Mouse (Mus musculus): ENCODE results near the gene Pgls.
A peak's percentile ranks its signal among the peaks of the same experiment; 100 is the strongest.

Gene Pgls

DNA sequence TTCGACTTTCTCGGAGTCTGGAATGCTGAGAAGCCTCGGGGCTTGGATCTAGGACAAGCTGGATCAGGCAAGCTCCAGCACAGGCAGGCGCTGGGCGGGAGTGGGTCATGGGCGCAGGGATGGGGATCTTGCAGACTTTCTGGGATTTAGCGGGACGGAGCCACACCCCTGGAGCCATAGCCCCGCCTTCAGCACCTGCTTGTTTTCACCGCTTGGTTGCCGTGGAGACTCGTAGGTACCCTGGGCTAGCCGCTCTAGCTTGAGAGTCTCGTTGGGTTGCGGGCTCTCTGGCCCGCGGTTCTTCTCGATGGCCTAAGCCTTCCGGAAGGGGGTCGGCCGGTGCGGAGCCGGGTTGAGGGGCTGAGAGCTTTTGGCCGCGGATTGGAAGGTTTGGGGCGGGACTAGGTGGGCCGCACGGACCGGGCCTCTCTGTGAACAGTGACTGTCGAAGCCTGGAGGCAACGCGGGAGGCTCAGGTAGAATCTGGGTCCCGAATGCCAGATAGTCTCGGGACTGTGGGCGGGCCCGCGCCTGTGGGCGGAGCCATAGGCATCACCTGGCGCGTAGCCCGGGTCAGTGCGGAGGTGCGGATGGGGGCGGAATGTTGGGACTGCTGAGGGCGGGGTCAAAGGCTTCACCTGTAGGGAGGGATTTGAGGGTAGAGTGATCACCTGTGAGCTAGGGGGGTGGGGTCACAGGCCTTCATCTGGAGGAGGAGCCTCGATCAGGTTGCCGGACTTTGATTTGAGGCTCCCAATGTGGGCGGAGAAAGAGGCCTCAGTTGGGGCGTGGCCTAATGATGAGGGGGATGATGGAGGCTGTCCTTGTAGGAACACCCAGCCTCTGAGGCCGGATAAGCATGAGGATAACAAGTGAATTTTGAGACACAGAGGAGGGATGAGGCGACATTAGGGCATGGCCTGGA is 22.3 kb upstream of the Pgls start:
- peak; percentile 86 to 91 for DNase-seq (ENCODE audit: low spot score in 2 of 2)

DNA sequence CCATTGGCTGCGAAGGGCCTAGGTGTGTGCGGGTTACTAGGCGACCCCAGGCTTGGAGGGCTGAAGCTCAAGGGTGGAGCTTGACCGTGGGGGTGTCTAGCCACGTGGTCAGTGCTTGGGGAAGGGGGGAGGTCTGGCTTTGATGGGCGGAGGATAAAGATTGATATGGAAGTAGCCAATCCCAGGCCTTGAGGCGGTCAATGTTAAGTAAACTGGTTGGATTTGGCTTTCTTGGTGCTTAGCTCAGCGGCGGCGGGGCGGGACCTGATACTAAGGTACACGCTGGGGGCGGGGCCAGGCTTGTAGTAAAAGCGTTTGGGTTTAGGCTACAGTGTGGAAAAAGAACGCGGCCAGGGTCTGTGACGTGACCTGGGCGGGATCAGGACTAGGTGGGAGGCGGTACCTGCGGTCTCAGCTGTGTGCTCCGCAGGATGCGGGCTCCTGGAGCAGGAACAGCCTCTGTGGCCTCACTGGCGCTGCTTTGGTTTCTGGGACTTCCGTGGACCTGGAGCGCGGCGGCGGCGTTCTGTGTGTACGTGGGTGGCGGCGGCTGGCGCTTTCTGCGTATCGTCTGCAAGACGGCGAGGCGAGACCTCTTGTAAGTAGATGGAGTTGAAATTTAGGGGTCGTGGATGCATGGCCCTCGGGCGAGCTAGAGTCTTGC is 21.6 kb upstream of the Pgls start:
- DNase-seq (ENCODE audit: low spot score in 2 of 2): peak; percentile 97 to 98

DNA sequence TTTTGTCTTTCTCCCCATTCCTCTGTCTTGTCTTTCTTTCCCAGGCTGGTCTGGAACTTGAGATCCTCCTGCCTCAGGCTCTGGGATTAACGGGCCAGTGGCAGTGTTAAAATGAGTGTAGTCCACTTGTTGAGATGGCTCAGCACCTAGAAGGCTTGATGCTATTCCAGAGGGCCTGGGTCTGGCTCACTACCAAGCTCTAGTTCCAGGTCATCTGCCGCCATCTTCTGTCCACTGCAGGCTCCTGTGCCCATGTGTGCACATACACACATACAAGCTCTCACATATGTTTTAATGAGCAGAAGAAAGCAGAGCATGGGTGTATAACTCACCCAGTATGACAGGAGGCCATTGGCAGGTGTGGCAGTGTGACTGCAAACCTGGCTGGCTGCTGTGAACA is 19.9 kb upstream of the Pgls start:
- no peak for DNase-seq (ENCODE audit: low spot score in 2 of 2)

DNA sequence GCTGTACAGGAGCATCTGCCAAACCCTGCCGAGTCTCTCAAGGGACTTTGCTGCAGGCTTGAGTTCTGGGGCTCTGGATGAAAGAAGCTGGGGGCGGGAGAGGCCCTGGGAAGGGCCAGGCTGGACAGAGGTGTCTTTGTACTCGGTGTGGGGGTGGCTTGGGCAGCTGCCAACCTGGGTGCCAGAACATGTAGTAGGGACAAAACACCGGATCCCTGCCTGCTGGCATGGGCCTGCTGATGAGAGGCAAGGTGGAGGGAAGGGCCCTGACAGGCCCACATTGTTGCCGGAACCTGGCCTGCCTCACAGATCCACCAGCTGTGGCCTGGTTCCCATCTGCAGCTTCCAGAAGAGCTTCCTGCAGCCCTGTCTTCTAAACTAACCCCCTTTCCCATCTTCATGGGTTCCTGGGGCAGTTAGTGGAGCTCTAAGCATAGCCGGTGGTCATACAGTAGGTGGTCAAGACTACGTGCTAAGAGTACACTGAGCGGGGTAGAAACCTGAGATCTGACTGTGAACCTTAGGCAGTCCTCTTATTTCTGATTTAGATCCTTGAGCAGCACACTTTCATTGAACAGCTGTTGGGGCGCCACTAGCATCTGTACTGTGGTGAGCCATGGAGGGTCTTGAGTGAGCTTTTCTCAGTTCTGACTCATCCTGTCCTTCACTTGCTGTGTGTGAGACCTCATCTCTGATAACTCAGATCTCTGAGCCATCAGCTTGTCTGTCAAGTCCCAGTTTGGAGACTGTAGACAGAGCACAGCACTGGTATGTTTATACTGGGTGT is 18.9 kb upstream of the Pgls start:
- DNase-seq (ENCODE audit: low spot score in 2 of 2): peak; percentile 82 to 84

DNA sequence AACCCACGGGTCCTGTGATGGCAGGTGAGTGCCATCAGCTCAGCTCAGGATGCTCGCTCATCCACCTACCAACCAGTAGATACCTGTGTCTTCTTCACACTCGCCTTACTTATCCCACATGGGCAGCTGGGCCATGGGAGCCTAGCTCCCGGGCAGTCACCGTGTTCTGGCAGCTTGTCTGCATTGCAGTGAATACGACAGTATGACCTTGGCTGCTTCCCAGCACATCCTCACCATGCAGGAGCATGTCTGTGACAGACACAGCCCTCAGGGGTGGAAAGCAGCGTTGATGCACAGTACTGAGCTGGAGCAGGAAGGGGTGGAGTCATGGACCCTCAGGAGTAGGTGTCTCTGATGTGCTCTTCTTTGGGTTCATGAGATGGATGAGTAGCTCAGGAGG is 17.6 kb upstream of the Pgls start:
- no peak for DNase-seq (ENCODE audit: low spot score in 2 of 2)

DNA sequence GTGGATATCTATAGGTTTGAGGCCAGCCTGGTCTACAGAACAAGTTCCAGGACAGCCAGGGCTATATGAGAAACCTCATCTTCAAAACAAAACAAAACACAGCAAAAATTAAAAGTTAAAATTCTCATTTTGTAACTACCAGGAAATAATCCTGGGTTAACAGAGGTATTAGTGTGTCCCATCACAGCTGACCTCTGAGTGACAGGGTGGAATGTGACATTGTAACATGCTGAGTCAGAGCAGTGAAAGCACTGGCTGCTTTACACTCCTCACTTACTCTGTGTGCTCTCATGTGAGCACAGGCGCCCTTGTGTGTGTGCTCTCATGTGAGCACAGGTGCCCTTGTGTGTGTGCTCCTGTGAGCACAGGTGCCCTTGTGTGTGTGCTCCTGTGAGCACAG is 17.0 kb upstream of the Pgls start:
- DNase-seq (ENCODE audit: low spot score in 2 of 2): no peak

DNA sequence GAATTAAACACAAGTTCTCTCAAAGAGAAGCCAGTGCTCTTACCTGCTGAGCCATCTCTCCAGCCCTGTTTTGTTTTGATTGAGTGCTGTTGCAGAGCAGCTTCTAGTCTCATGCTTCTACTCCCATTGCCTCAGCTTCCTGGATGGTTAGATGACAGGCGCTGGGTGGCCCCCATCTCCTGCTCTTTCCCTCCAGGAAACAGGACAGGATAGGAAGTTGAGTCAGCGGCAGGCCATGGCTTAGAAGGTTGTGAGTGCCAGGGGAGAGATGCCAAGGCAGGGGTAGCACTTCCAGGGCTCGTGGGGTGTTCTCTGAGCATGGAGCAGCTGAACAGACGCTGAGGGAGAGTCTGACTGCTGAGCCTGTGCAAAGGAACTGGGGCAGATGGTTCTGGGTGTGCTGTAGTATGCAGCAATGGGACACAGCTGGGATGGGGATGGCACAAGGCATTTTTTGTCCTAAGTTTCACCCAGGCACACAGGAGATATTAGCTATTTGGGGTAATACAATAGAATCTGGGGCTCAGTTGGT is 14.1 kb upstream of the Pgls start:
- no peak for DNase-seq (ENCODE audit: low spot score in 2 of 2)

DNA sequence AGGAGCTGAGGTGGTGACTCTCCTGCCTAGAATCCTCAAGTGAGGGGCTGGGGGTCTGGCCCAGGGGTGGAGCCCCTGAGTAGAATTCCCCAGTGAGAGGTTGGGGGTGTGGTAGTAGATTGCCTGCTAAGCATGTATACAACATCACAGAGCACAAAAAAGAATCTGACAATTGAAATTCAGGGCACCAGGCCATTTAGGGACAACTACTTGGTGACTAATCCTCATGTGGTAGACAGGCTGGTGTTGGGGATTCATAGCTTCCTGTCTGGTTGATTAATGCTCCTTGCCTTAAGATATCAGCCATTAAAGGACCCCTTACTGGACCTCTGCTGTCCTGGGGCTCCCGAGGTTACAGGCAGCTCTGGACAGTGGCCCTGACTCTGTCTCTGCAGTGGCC is 13.0 kb upstream of the Pgls start:
- DNase-seq (ENCODE audit: low spot score in 2 of 2): no peak

DNA sequence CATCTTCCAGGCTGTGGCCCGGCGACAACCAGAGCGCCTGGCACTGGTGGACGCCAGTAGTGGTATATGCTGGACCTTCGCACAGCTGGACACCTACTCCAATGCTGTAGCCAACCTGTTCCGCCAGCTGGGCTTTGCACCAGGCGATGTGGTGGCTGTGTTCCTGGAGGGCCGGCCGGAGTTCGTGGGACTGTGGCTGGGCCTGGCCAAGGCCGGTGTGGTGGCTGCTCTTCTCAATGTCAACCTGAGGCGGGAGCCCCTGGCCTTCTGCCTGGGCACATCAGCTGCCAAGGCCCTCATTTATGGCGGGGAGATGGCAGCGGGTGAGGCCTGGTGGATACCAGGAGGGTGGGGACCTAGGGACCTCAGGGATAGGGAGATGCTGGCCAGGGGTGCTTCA is 12.5 kb upstream of the Pgls start:
- DNase-seq (ENCODE audit: low spot score in 2 of 2): no peak

DNA sequence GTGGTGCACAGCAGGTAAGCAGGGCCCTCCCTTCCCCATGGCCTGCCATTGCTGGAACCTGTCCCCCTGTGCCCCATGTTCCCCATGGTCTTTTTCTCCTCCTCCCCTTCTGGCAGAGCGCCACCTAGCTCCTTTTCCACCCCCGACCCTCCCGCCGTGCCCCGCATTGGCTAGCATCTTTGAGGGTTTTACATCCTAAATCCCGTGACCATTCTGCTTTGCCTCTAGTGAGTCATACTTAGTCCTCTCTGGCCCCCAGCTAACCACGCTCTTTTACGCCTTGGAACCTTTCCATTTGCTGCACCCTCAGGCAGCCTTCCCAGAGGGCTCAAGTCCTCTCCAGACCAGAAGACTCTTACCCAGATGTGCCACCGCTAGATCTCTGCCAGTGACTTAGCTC is 11.8 kb upstream of the Pgls start:
- no peak for DNase-seq (ENCODE audit: low spot score in 2 of 2)

DNA sequence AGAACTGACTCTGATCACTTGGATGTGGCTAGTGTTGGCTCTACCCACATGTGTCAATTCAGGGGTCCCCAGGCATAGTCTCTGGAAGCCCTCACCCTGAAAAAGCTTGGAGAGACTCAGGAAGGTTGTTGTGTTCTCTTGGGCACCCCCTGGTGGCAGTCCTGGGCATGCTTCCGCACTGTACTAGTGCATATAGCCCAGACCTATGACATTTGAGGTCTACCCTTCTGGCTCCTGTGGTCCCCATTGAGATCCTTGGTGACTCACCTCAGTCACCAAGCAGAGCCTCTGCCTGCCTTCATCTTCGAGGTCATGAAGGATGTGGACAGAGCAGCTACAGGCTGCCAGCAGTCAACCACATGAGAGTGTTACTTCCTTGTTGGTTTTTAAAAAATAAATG is 5.1 kb upstream of the Pgls start:
- no peak for DNase-seq (ENCODE audit: low spot score in 2 of 2)

DNA sequence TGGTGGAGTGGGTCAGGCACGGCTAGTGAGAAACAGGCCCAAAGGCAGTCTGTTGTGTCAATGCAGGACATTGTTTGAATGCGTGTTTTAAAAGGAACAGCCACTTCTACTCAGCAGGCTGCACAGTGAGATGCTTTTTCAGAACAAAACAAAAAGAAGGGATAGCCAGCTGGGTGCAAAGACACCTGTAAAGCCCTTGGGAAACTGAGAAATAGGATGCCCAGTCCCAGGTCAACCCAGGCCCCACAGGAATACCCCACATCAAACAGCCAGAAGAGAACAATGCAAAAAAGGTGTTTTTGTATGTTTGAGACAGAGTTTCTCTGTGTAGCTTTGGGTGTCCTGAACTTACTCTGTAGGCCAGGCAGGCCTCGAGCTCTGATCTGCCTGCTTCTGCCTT is 3.2 kb upstream of the Pgls start:
- no peak for DNase-seq (ENCODE audit: low spot score in 2 of 2)

DNA sequence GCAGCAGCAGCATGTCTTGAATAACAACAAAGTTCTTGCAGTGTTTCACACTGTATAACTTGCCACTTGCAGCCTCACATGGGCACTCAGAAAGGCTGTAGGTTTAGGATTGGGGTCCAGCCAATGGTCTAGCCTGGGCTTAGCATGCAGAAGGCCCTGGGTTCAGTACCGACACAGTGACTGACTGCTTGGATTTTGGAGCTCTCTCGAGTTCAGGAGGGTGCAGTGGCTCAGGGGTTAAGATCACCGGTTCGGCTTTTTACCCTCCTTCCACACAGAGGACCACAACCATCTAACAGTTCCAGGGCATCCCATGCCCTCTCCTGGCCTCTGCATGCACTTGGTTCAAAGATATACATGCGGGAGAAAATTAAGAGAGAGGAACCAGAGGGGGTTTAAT is 959 bp upstream of the Pgls start:
- no peak for DNase-seq (ENCODE audit: low spot score in 2 of 2)

DNA sequence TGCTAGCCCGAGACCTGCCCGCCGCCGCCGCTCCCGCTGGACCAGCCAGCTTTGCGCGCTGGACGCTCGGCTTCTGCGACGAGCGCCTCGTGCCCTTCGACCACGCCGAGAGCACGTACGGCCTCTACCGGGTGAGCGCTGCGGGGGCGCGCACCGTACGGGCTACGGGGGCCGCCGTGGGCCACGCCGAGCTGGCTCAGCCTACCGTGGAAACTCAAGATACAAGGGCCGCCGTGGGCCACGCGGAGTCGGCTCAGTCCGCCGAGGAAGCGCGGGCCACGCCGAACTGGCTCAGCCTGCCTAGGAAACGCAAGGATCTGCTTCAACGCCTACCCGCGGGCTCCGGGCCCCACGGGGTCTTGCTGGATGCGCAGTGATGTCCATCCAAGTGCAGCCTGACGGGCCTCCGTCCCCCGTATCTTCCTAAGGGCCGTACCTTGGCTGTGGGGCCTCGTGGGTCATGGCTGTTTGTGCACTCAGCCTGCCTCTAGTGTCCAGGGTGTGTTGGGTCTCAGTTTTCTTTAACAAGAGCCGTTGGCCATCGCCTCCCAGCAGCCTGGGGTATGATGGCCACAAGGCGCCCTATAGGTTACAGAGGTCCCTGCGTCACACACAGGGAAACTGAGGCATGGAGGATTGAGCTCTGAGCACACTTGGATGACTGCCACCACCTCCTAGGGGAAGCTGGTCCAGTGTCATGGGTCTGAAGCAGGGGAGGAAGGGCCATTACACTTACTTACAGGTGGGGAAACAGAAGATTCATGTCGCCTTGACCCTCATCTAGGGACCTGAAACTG is 596 bp downstream of the Pgls start:
- DNase-seq (ENCODE audit: low spot score in 2 of 2): peak; percentile 90 to 92

DNA sequence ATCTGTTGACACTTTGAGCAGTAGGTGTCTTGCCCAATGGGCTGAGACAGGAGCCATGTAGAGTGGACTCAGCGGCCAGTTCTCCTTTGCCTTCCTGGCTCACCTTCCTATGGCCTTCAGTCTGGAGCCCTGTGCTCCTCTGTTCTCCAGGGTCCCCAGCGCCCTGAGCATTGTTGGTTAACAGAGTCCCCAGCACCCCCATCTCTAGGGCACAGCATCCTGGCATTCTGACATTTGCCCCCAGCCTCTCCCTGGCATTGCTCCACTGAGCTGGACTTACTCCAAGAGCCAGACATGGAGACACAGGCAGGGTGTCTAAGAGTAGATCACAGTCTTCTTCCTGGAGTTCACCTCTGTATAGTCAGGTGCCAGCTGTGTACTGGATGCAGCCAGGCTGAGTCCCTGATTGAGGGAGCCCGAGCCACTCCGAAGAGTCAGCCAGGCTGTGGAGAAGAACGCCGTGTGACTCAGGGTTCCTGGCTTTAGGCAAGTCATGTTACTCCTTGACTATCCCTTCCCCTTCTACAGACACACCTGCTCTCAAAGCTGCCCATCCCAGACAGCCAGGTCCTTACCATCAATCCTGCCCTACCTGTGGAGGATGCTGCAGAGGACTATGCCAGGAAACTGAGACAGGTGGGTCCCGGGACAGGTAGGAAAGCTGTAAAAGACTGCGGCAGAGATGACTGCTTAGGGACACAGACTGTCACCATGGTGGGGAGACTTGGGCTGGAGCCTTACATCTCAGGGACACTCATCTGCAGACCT is 1.8 kb downstream of the Pgls start:
- no peak for DNase-seq (ENCODE audit: low spot score in 2 of 2)

DNA sequence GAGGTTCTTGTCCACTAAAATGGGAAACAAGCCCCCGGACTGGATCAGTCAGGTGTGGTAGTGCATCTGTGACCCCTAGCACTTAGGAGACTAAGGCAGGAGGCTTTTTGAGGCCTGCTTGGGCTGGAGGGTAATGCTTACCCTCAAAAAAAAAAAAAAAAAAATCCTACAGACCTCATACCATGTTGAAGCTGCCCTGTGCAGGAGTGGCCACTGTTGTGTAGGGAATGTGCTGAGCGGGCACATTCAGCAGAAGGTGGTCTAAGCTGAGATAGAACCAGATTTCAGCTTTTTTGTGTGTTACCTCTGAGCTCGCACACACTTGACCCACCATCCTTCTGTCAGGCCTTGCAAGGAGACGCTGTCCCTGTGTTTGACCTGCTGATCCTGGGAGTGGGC is 2.3 kb downstream of the Pgls start:
- DNase-seq (ENCODE audit: low spot score in 2 of 2): no peak

DNA sequence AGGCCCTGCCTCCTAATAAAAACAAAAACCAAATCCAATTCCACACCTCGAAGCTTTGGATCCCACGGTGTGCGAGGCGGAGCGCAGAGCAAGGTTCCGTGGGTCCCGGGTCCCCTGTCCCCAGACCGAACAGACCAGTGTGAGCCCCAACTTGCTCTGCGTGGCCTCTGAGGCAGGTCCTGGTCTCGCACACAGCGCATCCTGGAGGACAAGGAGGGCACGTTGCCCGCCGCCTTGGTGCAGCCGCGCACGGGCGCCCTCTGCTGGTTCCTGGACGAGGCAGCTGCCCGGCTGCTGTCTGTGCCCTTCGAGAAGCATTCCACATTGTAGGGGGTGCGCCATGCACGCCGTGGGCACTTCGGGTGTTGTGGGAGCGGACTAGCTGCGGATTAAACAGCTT is 3.9 kb downstream of the Pgls start:
- DNase-seq (ENCODE audit: low spot score in 2 of 2): peak; percentile 79 to 80

DNA sequence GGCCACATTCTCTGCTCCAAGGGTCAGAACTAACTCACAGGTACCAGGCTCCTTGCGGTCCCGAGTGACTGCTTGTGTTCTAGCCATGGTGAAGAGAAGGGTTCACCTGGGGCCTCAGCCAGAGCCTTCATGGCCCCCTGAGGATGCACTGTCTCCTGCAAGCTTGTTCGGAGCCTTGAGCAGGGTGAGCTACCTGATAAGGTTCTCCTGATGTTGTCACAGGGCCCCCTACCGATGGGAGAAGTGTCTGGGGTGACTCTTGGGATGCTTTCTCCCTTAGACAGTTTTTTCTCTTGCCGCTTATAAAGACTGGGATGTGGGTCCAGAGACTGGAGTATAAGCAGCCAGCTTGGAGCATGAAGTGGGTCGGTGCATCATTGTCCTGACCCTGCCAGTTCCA is 4.4 kb downstream of the Pgls start:
- DNase-seq (ENCODE audit: low spot score in 2 of 2): no peak

DNA sequence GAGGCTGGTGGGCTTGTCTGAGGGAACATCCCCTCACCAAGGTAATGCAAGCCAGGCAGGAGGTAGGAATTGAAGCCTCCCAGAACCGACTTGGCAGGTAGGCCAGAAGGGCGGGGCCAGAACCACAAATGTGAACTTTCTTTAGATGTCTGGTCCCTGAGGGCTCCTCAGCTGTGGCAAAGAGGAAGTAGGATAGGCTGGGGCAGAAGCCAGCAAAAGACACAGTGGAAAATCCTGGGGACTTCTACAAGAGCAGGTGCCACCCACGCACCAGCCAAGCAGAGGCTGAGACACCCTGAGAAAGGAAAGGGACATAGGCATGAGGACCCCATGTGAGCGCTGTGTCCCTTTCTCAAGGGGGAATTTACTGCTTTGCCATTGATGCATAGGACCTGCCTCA is 4.8 kb downstream of the Pgls start:
- DNase-seq (ENCODE audit: low spot score in 2 of 2): no peak

DNA sequence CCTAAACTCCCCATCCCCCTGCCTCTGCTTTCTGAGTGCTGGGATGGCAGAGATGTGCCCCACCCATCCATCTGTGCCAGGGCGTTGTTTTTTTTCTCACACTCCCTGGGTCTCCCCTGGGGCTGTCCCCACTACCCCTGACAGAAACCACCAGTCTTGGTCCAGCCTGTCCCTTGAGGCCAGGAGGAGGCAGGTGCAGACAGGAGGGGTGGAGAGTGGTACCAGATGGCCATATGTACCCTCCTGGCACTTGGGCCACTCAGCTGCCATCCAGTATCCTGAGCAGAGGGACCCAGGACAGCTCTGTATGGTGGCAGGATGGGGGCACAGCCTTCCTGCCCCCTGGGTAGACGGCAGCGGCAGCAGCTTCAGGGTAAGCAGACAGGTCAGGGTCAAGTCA is 5.5 kb downstream of the Pgls start, which contains the start of gene Fam129c:
TSS of gene Fam129c (plus strand) at position 198 of the 400 bp plus-strand sequence.
- DNase-seq (ENCODE audit: low spot score in 2 of 2): no peak

DNA sequence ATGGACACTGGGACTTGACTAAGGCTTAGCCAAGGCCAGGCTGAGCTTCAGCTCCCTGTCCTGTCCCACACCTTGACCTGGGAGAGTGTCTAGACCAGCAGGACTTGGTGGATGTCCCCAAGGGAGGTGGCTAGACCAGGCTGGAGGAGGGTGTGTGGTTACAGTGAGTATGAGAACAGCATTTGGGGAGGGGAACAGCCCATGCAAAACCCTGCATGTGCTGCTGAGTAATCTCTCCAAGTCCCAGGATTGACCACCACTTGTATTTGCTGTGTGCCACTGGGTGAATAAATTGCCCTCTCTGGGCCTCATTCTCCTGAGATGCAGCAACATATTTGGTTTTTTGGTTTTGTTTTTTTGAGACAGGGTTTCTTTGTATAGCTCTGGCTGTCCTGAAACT is 6.4 kb downstream of the Pgls start:
- no peak for DNase-seq (ENCODE audit: low spot score in 2 of 2)
